Mouse (Mus musculus) ovary, postnatal 10 days (tissue): ENCODE measurements around the gene Ssbp3.

Experiments
- DNase-seq: peaks from one replicate; pipeline ENCODE4 v3.0.0; 2022; ENCODE audit warnings: low spot score

Gene Ssbp3

GRCm38 (mm10) chr4:107052962-107053553, 142.6 kb downstream of the Ssbp3 start:
- DNase-seq: no peak

GRCm38 (mm10) chr4:107056088-107056487, 145.6 kb downstream of the Ssbp3 start:
- no peak for DNase-seq

- no peak for DNase-seq
Observed at GRCm38 (mm10) chr4:107058346-107058745, 147.8 kb downstream of the Ssbp3 start.

- no peak for DNase-seq
Observed at GRCm38 (mm10) chr4:107058781-107059180, 148.3 kb downstream of the Ssbp3 start.

GRCm38 (mm10) chr4:107061560-107061959, 151.1 kb downstream of the Ssbp3 start:
- no peak for DNase-seq

GRCm38 (mm10) chr4:107063214-107063613, 152.7 kb downstream of the Ssbp3 start:
- no peak for DNase-seq

GRCm38 (mm10) chr4:107064394-107065098, 154.0 kb downstream of the Ssbp3 start:
- DNase-seq: no peak

GRCm38 (mm10) chr4:107066252-107067124, 156.0 kb downstream of the Ssbp3 start, which contains the start of the genes Mrpl37 and Cyb5rl:
Gene Mrpl37 (minus strand): TSS chr4:107066868.
Gene Cyb5rl (plus strand): TSS chr4:107066988.
- DNase-seq: peak; percentile 89

- no peak for DNase-seq
Observed at GRCm38 (mm10) chr4:107067151-107067840, 156.8 kb downstream of the Ssbp3 start.

- no peak for DNase-seq
Observed at GRCm38 (mm10) chr4:107072343-107072742, 161.8 kb downstream of the Ssbp3 start.

- no peak for DNase-seq
Observed at GRCm38 (mm10) chr4:107075456-107075855, 165.0 kb downstream of the Ssbp3 start.

GRCm38 (mm10) chr4:107078894-107079293, 168.4 kb downstream of the Ssbp3 start:
- DNase-seq: no peak

- DNase-seq: no peak
Observed at GRCm38 (mm10) chr4:107079716-107080115, 169.2 kb downstream of the Ssbp3 start.

- no peak for DNase-seq
Observed at GRCm38 (mm10) chr4:107082185-107082584, 171.7 kb downstream of the Ssbp3 start.

- no peak for DNase-seq
Observed at GRCm38 (mm10) chr4:107083126-107083525, 172.6 kb downstream of the Ssbp3 start.

GRCm38 (mm10) chr4:107084343-107084742, 173.8 kb downstream of the Ssbp3 start:
- no peak for DNase-seq

GRCm38 (mm10) chr4:107084858-107085257, 174.4 kb downstream of the Ssbp3 start:
- no peak for DNase-seq

GRCm38 (mm10) chr4:107091696-107092095, 181.2 kb downstream of the Ssbp3 start:
- DNase-seq: no peak

- no peak for DNase-seq
Observed at GRCm38 (mm10) chr4:107094484-107095187, 184.1 kb downstream of the Ssbp3 start.

GRCm38 (mm10) chr4:107096043-107096442, 185.5 kb downstream of the Ssbp3 start:
- DNase-seq: no peak

- no peak for DNase-seq
Observed at GRCm38 (mm10) chr4:107096841-107097373, 186.4 kb downstream of the Ssbp3 start, which contains the start of gene Cdcp2. Gene Cdcp2 (plus strand): TSS chr4:107096891.
